Mouse (Mus musculus) erythroblast, embryonic 14.5 days (primary cell): ENCODE measurements around the gene Grm4. TPM values are rescaled to one million over a fixed set of nuclear protein-coding genes. Genes with fewer than 3 reads are reported as not detected.

ENCODE experiments used
- H3K27me3 ChIP-seq: 2 replicates; pipeline ENCODE4 v1.6.1; 2012; ENCODE audit warnings: inconsistent platforms; ENCODE audit not compliant: control insufficient read depth
- H3K36me3 ChIP-seq: 2 replicates; pipeline ENCODE4 v1.6.1; 2012; ENCODE audit warnings: mild to moderate bottlenecking, inconsistent platforms; ENCODE audit not compliant: control insufficient read depth
- H3K4me1 ChIP-seq: 2 replicates; pipeline ENCODE4 v1.6.1; 2012; ENCODE audit warnings: inconsistent platforms; ENCODE audit not compliant: control insufficient read depth
- H3K4me3 ChIP-seq: replicated peaks from 2 replicates; pipeline ENCODE3; 2012; ENCODE audit warnings: moderate library complexity, mild to moderate bottlenecking, inconsistent platforms
- H3K9me3 ChIP-seq: 2 replicates; pipeline ENCODE4 v1.6.1; 2012; ENCODE audit warnings: low read length, inconsistent platforms, mixed read lengths; ENCODE audit not compliant: control insufficient read depth
- GATA1 ChIP-seq: IDR thresholded peaks from 2 replicates; pipeline ENCODE4 v1.6.1; 2012; ENCODE audit warnings: low read length, inconsistent platforms, mixed read lengths
- TAL1 ChIP-seq: IDR thresholded peaks from 3 replicates; pipeline ENCODE4 v1.6.1; 2012; ENCODE audit warnings: low read length, inconsistent platforms, mixed read lengths
- polyA plus RNA-seq: library from polyadenylated mRNA; stranded (reverse); fragments of >175 nt; gene quantifications from 2 replicates; pipeline ENCODE4 v1.2.3, GENCODE M21; 2012

Grm4 gene
- polyA plus RNA-seq, 1 experiment, result not detected

- H3K4me1 ChIP-seq, result no peaks in the 10 kb centered on the region
- no peak for TF ChIP-seq GATA1
- TF ChIP-seq TAL1, result no peak
- H3K4me3 ChIP-seq, result no peak overlapping the region
- no peaks in the 10 kb centered on the region for H3K9me3 ChIP-seq
- H3K36me3 ChIP-seq, result no peaks in the 10 kb centered on the region
- peaks cover 9% of the 10 kb centered on the region for H3K27me3 ChIP-seq
These were observed 20.1 kb upstream of the Grm4 start for GRCm38 (mm10) chr17:27541261-27541660.

- TF ChIP-seq TAL1, result no peak
- TF ChIP-seq GATA1, result no peak
- peaks cover 6% of the 10 kb centered on the region for H3K27me3 ChIP-seq
- no peak overlapping the region for H3K4me3 ChIP-seq
- peaks cover 15% of the 10 kb centered on the region for H3K9me3 ChIP-seq
- H3K36me3 ChIP-seq, result no peaks in the 10 kb centered on the region
- peaks cover 15% of the 10 kb centered on the region for H3K4me1 ChIP-seq
These were observed 13.5 kb upstream of the Grm4 start for GRCm38 (mm10) chr17:27534718-27535117.

GRCm38 (mm10) chr17:27533354-27533753 lies 12.2 kb upstream of the Grm4 start:
- Histone ChIP-seq H3K27me3 (peaks cover 6% of the 10 kb centered on the region), H3K9me3 (peaks cover 15% of the 10 kb centered on the region), H3K4me1 (peaks cover 15% of the 10 kb centered on the region), H3K4me3 (no peak overlapping the region), H3K36me3 (no peaks in the 10 kb centered on the region)
- TF ChIP-seq TAL1 (no peak), GATA1 (no peak)

- peaks cover 15% of the 10 kb centered on the region for H3K4me1 ChIP-seq
- H3K9me3 ChIP-seq, result peaks cover 15% of the 10 kb centered on the region
These were observed 10.9 kb upstream of the Grm4 start for GRCm38 (mm10) chr17:27532095-27532494.

GRCm38 (mm10) chr17:27528767-27529166 lies 7.6 kb upstream of the Grm4 start:
- H3K36me3 ChIP-seq, result no peaks in the 10 kb centered on the region
- TF ChIP-seq GATA1 (no peak), TAL1 (no peak)
- peaks cover 19% of the 10 kb centered on the region for H3K9me3 ChIP-seq
- no peaks in the 10 kb centered on the region for H3K27me3 ChIP-seq
- no peak overlapping the region for H3K4me3 ChIP-seq
- H3K4me1 ChIP-seq, result peaks cover 15% of the 10 kb centered on the region

More at GRCm38 (mm10) chr17:27532095-27532494, 10.9 kb upstream of the Grm4 start:
- H3K27me3 ChIP-seq, result peaks cover 6% of the 10 kb centered on the region
- no peak for TF ChIP-seq GATA1
- no peak for TF ChIP-seq TAL1
- H3K4me3 ChIP-seq, result no peak overlapping the region
- H3K36me3 ChIP-seq, result no peaks in the 10 kb centered on the region

- no peaks in the 10 kb centered on the region for H3K27me3 ChIP-seq
- H3K36me3 ChIP-seq, result no peaks in the 10 kb centered on the region
- H3K4me3 ChIP-seq, result no peak overlapping the region
- TF ChIP-seq TAL1, result no peak
- no peak for TF ChIP-seq GATA1
- H3K4me1 ChIP-seq, result peaks cover 12% of the 10 kb centered on the region
- peaks cover 13% of the 10 kb centered on the region for H3K9me3 ChIP-seq
These were observed 6.8 kb upstream of the Grm4 start for GRCm38 (mm10) chr17:27528030-27528429.

- TF ChIP-seq GATA1 (no peak), TAL1 (no peak)
- peaks cover 10% of the 10 kb centered on the region for H3K4me1 ChIP-seq
- H3K9me3 ChIP-seq, result peaks cover 12% of the 10 kb centered on the region
- no peaks in the 10 kb centered on the region; the same call in 1 of the 2 replicates for H3K27me3 ChIP-seq
- no peak overlapping the region for H3K4me3 ChIP-seq
- no peaks in the 10 kb centered on the region for H3K36me3 ChIP-seq
These were observed 6.0 kb upstream of the Grm4 start for GRCm38 (mm10) chr17:27527188-27527587.

- Histone ChIP-seq H3K4me1 (no peaks in the 10 kb centered on the region), H3K36me3 (no peaks in the 10 kb centered on the region), H3K27me3 (peaks cover 23% of the 10 kb centered on the region), H3K9me3 (peaks cover 4% of the 10 kb centered on the region), H3K4me3 (no peak overlapping the region)
- TF ChIP-seq GATA1 (no peak), TAL1 (no peak)
These were observed 1.9 kb upstream of the Grm4 start for GRCm38 (mm10) chr17:27523121-27523520.

- Histone ChIP-seq H3K4me3 (no peak overlapping the region), H3K4me1 (no peaks in the 10 kb centered on the region), H3K9me3 (no peaks in the 10 kb centered on the region; the same call in 1 of the 2 replicates), H3K27me3 (peaks cover 43% of the 10 kb centered on the region), H3K36me3 (no peaks in the 10 kb centered on the region)
- no peak for TF ChIP-seq GATA1
- no peak for TF ChIP-seq TAL1
These were observed 646 bp downstream of the Grm4 start for GRCm38 (mm10) chr17:27520557-27520956.

GRCm38 (mm10) chr17:27518700-27519595 lies 2.3 kb downstream of the Grm4 start:
- no peaks in the 10 kb centered on the region for H3K4me1 ChIP-seq
- H3K9me3 ChIP-seq, result no peaks in the 10 kb centered on the region
- no peaks in the 10 kb centered on the region for H3K36me3 ChIP-seq
- H3K27me3 ChIP-seq, result peaks cover 59% of the 10 kb centered on the region
- H3K4me3 ChIP-seq, result no peak overlapping the region
- TF ChIP-seq TAL1 (no peak), GATA1 (no peak)
